Mouse (Mus musculus) gastrocnemius, adult 2 months (tissue): ENCODE data around the gene N4bp3. TPM values are rescaled to one million over a fixed set of nuclear protein-coding genes. Genes with fewer than 3 reads are reported as not detected.

ENCODE experiments used
- DNase-seq: peaks from one replicate; pipeline ENCODE4 v3.0.0; 2022
- H3K27ac ChIP-seq: fragments of 200-600 bp; 2 replicates; pipeline ENCODE4 v1.8.1; 2022; ENCODE audit warnings: mild to moderate bottlenecking
- H3K4me3 ChIP-seq: fragments of 200-600 bp; 2 replicates; pipeline ENCODE4 v1.8.1; 2022; ENCODE audit warnings: mild to moderate bottlenecking, moderate library complexity
- CTCF ChIP-seq: fragments of 200-600 bp; IDR thresholded peaks from 2 replicates; pipeline ENCODE4 v1.8.1; 2022; ENCODE audit warnings: antibody characterized with exemption, mild to moderate bottlenecking, moderate library complexity
- intact Hi-C: fragments of 180-260 bp; cut with DNase I; formaldehyde crosslinking; loops from one replicate; pipeline ENCODE4 v1.15.1; 2025
- total RNA-seq, 2 experiments: library from RNA; stranded (reverse); gene quantifications; 2 replicates each; pipeline ENCODE4 v1.2.3; 2021

Gene N4bp3
- total RNA-seq, 2 experiments from 2014 or later: 2.7 to 4.2 TPM

DNA sequence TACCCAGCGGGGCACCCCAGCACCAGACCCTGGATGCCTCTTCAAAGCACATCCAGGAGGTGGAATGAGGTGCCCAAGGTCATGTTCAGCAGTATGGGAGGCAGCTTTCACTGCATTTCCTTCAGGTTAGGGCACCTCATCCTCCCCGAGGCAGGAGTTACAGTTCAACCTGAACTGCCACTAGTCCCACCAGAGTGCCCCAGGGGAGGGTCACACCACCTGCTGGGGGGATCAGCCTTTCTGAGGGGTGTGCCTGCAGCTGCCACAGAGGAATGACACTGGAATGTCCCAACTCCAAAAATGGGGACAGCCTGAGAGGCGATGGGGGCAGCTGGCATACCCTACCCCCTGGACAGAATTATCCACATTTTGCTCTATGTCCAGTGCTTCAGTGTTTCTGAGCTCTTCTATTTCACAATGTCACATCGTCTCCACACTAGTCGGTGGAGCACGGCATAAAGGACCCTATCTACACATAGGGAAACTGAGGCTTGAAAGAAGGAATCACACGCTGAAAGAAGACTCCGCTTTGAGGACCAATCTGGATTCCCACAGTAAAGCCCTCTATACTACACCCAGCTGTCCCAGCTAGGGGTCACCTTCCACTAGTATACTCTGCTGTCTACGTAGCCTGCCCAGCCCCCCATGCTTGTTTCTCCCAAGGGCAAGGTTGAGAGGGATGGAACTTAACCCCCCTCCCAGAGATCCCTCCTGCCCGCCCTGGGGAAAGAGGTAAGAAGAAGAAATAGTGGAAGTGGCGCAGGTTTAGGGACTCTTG is 1.3 kb downstream of the N4bp3 start:
- intact Hi-C loops: no loop called here
- H3K4me3 ChIP-seq: peak overlapping the region; percentile 73
- H3K27ac ChIP-seq: peak overlapping the region; percentile 86
- TF ChIP-seq CTCF: no peak
- DNase-seq: no peak

DNA sequence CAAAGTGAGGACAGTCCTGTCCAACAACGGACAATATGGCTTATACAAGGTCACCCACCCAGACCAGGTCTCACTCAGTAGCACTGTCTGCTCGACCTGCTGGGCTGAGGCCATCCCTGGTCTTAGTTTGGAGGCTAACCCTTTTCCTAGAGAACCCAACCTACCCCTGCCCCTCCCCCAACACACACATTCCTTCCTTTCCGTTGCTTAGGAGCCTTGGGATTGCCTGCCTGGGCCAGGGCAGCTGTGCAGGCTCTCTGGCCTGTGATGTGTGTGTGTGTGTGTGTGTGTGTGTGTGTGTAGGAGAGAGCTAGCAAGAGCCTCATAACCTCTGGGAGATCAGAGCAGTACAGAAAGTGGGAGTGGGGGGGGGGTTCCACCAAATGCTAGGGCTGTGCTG is 2.1 kb downstream of the N4bp3 start:
- no peak for TF ChIP-seq CTCF
- intact Hi-C loops: no loop called here
- DNase-seq: no peak
- peak overlapping the region; percentile 73 for H3K4me3 ChIP-seq
- peak overlapping the region; percentile 86 for H3K27ac ChIP-seq

DNA sequence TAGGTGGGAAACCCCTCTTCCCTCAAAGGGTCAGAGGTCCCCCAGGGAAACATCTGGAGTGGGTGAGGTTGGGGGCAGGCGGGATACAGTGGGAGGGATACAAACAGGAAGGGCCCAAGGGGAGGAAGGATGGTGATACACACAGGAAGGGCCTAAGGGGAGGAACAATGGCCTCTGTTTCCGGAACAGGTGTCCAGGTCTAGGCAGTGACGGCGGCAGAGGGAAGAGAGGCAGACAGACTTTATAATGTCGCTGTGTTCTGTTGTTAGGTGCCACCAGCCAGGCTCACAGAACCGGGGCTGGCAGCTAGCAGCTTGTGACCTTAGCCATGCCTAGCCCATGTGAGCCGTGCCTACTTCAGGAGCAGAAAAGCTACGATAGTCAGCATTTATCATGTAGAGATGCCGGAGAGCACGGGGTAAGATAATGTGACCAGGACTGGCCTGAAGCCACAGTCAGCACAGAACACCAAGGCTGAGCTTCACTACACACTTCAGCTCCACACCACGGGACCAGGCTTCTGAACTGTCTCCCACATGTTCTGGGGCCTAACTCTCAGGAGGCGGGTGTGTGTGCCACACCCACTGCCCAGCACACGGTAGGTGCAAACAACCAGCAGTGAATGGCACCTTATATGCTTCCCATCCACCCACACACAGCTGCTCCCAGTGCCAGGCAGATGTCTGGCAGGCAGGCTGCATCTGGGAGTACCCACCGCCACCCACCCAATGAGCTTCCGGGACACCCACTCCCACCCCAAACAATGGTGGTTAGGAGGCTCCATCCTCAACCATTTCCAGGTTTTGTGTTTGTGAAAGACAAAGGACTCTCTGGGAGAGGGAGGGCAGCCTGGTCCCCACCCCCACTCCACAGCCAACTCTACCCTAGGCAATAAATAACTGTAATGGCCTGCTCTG is 3.6 kb downstream of the N4bp3 start:
- peak; percentile 54 for DNase-seq
- intact Hi-C loops: no loop called here
- no peak for TF ChIP-seq CTCF
- Histone ChIP-seq H3K4me3 (peak overlapping the region; percentile 73), H3K27ac (peak overlapping the region; percentile 86)

DNA sequence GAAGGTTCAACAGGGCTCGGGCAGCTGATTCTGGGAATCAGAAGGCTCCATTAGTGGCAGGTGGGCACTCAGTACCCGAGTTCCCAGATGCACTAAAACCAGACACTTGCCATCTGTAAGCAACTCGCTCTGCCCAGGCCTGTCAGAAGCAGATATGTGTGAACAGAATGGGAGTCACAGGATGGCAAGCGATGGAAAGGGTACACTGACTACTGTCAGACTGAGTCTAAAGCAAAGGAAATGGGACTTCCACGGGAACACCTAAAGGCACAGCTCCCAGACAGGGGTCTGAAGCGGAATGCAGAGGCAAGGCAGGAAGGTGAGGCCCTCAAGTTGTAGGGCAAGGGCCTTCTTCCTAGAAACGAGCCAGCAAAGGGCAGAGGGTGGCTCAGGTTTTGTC is 4.4 kb downstream of the N4bp3 start:
- peak overlapping the region; percentile 73 for H3K4me3 ChIP-seq
- intact Hi-C loops: no loop called here
- no peak for DNase-seq
- peak overlapping the region; percentile 86 for H3K27ac ChIP-seq
- no peak for TF ChIP-seq CTCF

DNA sequence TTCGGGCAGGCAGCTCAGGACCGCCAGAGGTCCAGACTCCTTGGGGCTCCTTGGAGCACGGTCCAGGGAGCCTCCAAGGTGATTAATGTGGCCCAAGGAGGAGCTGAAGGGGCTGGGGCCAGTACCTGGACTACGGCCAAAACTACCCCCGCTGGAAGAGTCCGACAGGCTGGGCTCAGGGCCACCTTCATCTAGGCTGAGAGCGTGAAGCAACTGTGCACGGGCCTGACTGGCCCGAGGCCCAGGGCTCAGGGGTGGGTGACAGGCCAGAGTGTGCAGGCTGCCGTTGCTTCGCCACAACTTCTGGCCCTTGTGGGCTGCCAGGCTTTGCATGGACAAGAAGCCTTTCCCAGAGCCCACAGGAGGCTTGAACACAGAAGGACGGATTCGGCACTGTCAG is 5.3 kb downstream of the N4bp3 start:
- DNase-seq: peak; percentile 24
- TF ChIP-seq CTCF: no peak
- Histone ChIP-seq H3K4me3 (peak overlapping the region; percentile 73), H3K27ac (peak overlapping the region; percentile 86; the same call in 1 of the 2 replicates)
- intact Hi-C loops: no loop called here

DNA sequence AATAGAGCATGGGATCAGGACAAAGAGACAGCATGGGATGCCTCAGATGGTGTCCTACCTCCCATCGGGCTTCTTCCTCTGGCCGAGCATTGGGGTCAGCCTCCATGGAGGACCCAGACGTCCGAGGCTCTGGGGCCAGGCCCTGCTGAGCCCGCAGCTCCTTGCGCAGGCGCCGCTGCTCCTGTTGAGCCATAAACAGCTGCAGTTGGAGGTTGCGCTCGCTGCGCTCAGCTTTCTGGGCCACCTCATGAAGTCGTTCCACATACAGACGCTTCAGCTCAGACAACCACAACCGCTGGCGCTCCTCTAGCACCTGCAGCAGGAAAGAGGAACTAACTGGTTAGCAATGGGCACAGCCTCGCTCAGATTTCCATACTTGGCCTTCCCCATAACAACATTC is 6.4 kb downstream of the N4bp3 start:
- intact Hi-C loops: no loop called here
- no peak for TF ChIP-seq CTCF
- Histone ChIP-seq H3K27ac (peak overlapping the region; percentile 72), H3K4me3 (peak overlapping the region; percentile 64)
- DNase-seq: peak; percentile 31

DNA sequence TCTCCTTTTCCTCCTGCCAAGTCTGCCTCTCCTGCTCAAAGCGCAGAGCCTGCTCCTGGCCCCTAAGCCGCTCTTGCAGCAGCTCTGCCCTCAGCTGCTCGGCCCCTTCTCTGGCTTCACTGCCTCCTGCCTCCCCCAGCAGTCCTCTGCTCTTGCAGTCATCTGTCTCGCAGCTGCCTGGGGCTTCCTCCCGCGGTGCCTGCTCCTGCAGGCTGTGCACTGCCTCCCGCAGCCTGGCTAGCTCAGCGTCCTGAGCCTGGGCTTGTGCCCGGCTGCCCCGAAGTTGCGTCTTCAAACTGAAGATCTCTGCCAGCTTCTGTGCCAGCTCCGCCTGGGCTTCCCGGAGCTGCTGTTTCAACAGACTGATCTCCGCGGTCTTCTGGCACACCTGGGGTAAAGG is 6.9 kb downstream of the N4bp3 start:
- intact Hi-C loops: no loop called here
- Histone ChIP-seq H3K27ac (peak overlapping the region; percentile 72), H3K4me3 (peak overlapping the region; percentile 64)
- TF ChIP-seq CTCF: no peak
- DNase-seq: peak; percentile 79

DNA sequence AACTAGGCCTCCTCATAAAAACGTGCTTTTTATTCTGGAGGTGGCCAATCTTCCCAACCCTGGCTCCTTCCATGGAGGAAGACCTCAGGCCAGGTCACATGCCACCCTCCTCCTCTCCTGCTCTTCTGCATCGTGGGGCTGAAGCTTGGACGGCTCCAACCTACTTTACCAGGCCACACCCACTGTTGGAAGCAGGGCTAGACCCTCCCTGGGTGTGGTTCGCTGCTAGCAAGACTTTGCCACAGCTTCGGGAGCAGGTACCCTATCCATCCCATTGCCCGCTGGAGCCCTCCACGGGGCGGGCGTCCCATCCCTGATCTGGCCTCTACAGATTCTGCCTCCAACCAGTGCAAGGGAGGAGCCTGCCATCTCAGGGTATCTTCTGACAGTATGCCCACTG is 7.4 kb downstream of the N4bp3 start:
- intact Hi-C loops: no loop called here

DNA sequence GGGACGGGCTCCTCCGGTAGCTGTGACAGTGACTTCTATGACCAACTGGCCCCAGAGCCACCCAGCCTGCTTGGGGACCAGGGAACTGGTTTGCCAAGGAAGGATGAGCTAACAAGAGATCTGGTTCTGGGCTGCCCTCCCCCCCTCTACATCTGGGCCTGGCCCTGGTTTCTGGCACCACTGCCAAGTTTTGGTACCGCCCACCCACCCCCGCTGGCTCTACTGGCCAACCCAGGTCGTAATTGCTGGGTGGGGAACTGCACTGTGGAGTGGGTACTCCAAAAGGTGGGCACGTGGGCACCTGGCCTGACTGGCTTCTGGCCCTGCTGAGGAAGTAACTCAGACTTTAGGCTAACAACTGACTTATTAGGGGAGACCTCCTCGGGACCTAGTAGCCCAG is 9.9 kb downstream of the N4bp3 start:
- Histone ChIP-seq H3K27ac (no peak overlapping the region), H3K4me3 (no peak overlapping the region)
- no peak for DNase-seq
- intact Hi-C loops: no loop called here
- no peak for TF ChIP-seq CTCF

More for the DNA sequence above, 7.4 kb downstream of the N4bp3 start:
- peak overlapping the region; percentile 64 for H3K4me3 ChIP-seq
- DNase-seq: peak; percentile 20
- no peak for TF ChIP-seq CTCF
- H3K27ac ChIP-seq: peak overlapping the region; percentile 72

DNA sequence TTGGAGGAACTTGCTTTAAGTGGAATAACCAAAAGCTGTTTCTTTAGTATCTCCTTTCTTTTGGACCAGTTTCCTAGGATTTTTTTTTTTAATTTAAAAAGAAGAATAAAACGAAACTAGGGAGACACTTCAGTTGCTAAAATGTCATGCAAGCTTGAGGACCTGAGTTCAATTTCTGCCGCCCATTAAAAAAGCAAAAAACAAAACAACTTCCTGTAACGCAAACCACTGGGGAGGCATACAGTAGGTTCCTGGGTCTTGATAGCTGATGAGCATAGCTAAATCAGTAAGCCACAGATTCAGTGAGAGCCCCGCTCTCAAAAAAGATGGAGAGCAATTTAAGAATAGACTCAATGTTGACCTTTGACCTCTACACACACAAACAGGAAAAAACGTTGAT is 12.1 kb downstream of the N4bp3 start:
- no peak for DNase-seq
- Histone ChIP-seq H3K27ac (peak overlapping the region; percentile 74), H3K4me3 (peak overlapping the region; percentile 44)
- no peak for TF ChIP-seq CTCF
- intact Hi-C loops: loop anchor here (5.0 kb wide), 1 partner anchor 44 kb away; no protein-coding TSS in a partner anchor

DNA sequence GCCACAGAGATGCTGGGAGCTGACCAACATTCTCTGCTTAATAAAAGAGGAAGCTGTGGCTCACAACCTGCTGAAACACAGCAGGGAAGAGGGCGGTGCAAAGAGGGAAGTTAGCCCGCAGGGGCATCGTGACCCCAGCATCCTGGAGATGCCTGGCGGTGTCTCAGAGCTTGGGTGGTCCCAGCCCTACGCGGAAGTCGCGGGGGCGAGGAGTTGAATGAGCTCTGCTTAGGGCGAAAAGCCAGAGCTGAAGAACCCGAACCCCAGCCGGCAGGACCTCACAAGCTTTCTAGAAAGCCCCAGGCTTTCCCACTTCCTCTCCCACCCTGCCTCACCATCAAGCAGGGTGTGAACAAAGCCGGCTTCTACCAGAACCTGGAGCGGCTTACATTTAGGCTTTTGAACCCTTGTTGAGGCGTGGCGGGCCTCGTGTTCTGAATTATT is 12.6 kb downstream of the N4bp3 start:
- peak overlapping the region; percentile 74 for H3K27ac ChIP-seq
- no peak for DNase-seq
- no peak for TF ChIP-seq CTCF
- peak overlapping the region; percentile 44 for H3K4me3 ChIP-seq
- intact Hi-C loops: loop anchor here (5.0 kb wide), 1 partner anchor 44 kb away; no protein-coding TSS in a partner anchor

DNA sequence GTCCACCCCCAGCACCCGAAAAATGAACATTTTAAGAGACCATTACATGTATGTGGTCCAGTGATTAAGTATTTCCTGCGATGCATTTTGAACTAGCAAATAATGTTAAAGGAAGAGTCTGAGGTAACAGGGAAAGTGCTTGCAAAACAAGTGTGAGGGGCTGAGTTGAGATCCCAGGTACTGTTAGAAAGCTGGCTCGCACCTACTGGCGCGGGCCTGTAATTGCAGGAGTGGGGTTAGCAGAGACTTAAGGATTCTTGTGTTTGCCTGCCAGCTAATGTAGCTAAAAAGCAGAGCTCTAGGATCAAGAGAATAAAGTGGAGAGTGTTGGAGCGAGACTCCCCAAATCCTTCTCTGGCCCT is 14.3 kb downstream of the N4bp3 start:
- DNase-seq: peak; percentile 67
- Histone ChIP-seq H3K27ac (peak overlapping the region; percentile 96), H3K4me3 (peak overlapping the region; percentile 96)
- peak; percentile 75 for TF ChIP-seq CTCF
- intact Hi-C loops: loop anchor here (5.0 kb wide), 1 partner anchor 46 kb away; no protein-coding TSS in a partner anchor
